In genomic region chr8:70635527-70635926, GRCm38 (mm10) we compare ENCODE assay signal across 13 mouse cellular contexts. TPM values are rescaled to one million over a fixed set of nuclear protein-coding genes. Genes with fewer than 3 reads are reported as not detected.
DNase-seq lines count a peak whose midpoint lies in the region; ATAC-seq and TF ChIP-seq lines count a peak whose summit lies in the region.
"Had no signal": no experiment of that assay in that cellular context is flagged by ENCODE, and none has a peak within 500 bp of the region (broad histone marks: within the 10 kb centered on the region; RNA-seq: fewer than 3 reads in every experiment).

No protein-coding gene starts in this region.

- H3K27me3 ChIP-seq in midbrain, postnatal 0 days (ENCODE audit: insufficient read depth, low read length): peaks cover 7% of the 10 kb centered on the region; the same call in 1 of the 2 replicates
- H3K27me3 ChIP-seq in intestine, embryonic 15.5 days (replicated peaks): no peaks in the 10 kb centered on the region

- no peak overlapping the region for H3K4me3 ChIP-seq in lung, adult 2 months (replicated peaks; ENCODE audit: extremely low read depth, low read depth, low read length)
- H3K4me3 ChIP-seq in brown adipose tissue, adult 24 weeks (ENCODE audit: insufficient read depth, low read depth, low read length): no peak overlapping the region
- H3K4me3 ChIP-seq in midbrain, postnatal 0 days (ENCODE audit: low read depth, low read length): no peak overlapping the region
- H3K4me3 ChIP-seq in intestine, embryonic 15.5 days (replicated peaks): no peak overlapping the region
- H3K4me3 ChIP-seq: forebrain, embryonic 15.5 days; neural tube, embryonic 12.5 days had no signal

- no peak overlapping the region for H3K9ac ChIP-seq in midbrain, postnatal 0 days (replicated peaks; ENCODE audit: low read length, poor library complexity, severe bottlenecking)
- H3K9ac ChIP-seq in intestine, embryonic 15.5 days: no peak overlapping the region
- H3K9ac ChIP-seq: forebrain, embryonic 15.5 days; neural tube, embryonic 12.5 days had no signal

- H3K4me2 ChIP-seq in midbrain, postnatal 0 days (ENCODE audit: low read depth, low read length, poor library complexity, severe bottlenecking): no peak overlapping the region
- H3K4me2 ChIP-seq in intestine, embryonic 15.5 days (replicated peaks): no peak overlapping the region
- H3K4me2 ChIP-seq: forebrain, embryonic 15.5 days; neural tube, embryonic 12.5 days had no signal

- peak; percentile 59 for ATAC-seq in megakaryocyte progenitor cell, adult 5-6 weeks (replicated peaks; ENCODE audit: poor library complexity)
- ATAC-seq in midbrain, postnatal 0 days (ENCODE audit: low FRiP score): no peak
- ATAC-seq in intestine, embryonic 15.5 days: no peak
- ATAC-seq: forebrain, embryonic 15.5 days had no signal

- H3K4me1 ChIP-seq in lung, adult 2 months (ENCODE audit: control insufficient read depth, insufficient read depth, low read length): peaks cover 9% of the 10 kb centered on the region
- H3K4me1 ChIP-seq in brown adipose tissue, adult 24 weeks (ENCODE audit: control insufficient read depth, insufficient read depth, insufficient read length, low read length): peaks cover 24% of the 10 kb centered on the region
- no peaks in the 10 kb centered on the region for H3K4me1 ChIP-seq in midbrain, postnatal 0 days (ENCODE audit: insufficient read depth, low read length)
- peaks cover 41% of the 10 kb centered on the region for H3K4me1 ChIP-seq in intestine, embryonic 15.5 days (replicated peaks)

- no peaks in the 10 kb centered on the region for H3K36me3 ChIP-seq in midbrain, postnatal 0 days (ENCODE audit: insufficient read depth, low read length)
- H3K36me3 ChIP-seq in intestine, embryonic 15.5 days: no peaks in the 10 kb centered on the region
- H3K36me3 ChIP-seq: forebrain, embryonic 15.5 days; neural tube, embryonic 12.5 days had no signal

- no peaks in the 10 kb centered on the region for H3K9me3 ChIP-seq in midbrain, postnatal 0 days (ENCODE audit: low read length)
- no peaks in the 10 kb centered on the region for H3K9me3 ChIP-seq in intestine, embryonic 15.5 days
- H3K9me3 ChIP-seq: forebrain, embryonic 15.5 days; neural tube, embryonic 12.5 days had no signal

- TF ChIP-seq CTCF in lung, adult 2 months (IDR thresholded peaks at IDR 0.05; ENCODE audit: insufficient read depth, low read length): no peak
- TF ChIP-seq CTCF in midbrain, postnatal 0 days (IDR thresholded peaks at IDR 0.05): no peak

- no peak for TF ChIP-seq POLR2A in lung, adult 2 months (IDR thresholded peaks at IDR 0.05; ENCODE audit: borderline replicate concordance, extremely low read depth, low read depth, low read length)

- H3K27ac ChIP-seq in brown adipose tissue, adult 24 weeks (replicated peaks; ENCODE audit: low read depth, low read length): peak overlapping the region; percentile 84
- H3K27ac ChIP-seq in midbrain, postnatal 0 days (ENCODE audit: low read depth, low read length): no peak overlapping the region
- no peak overlapping the region for H3K27ac ChIP-seq in intestine, embryonic 15.5 days
- H3K27ac ChIP-seq: forebrain, embryonic 15.5 days; neural tube, embryonic 12.5 days had no signal

- WGBS in lung, adult 2 months: 85% methylated on average over 6 of the region's 6 CpGs
- WGBS in midbrain, postnatal 0 days: 75% methylated on average over 6 of the region's 6 CpGs
- 78% methylated on average over 6 of the region's 6 CpGs for WGBS in intestine, embryonic 15.5 days

- peak; percentile 43 for DNase-seq in lung, postnatal 25 days (ENCODE audit: low spot score)
- DNase-seq in lung, adult 2 months: no peak
- peak; percentile 71 for DNase-seq in kidney, postnatal 14 days
- no peak for DNase-seq in midbrain, postnatal 0 days (ENCODE audit: low spot score)
- DNase-seq in ovary, postnatal 14 days (ENCODE audit: low spot score): no peak
- DNase-seq: adrenal gland, postnatal 14 days; layer of hippocampus, adult 9-11 months; lung, postnatal 36 days had no signal

RNA-seq across cellular contexts. Expression of gene Gdf15, which starts 3.3 kb away (rescaled TPM):
- 5.4 and 6.6 TPM in 2 replicates for polyA plus RNA-seq in lung, adult 2 months (2012; rRNA removed)
- polyA plus RNA-seq in brown adipose tissue, adult 24 weeks (2012; ENCODE audit: insufficient read depth, insufficient read length, missing spikeins): 1.7 TPM in 2 replicates
- total RNA-seq in megakaryocyte progenitor cell, adult 5-6 weeks (2015): not detected in 2 replicates
- not detected in 2 replicates for total RNA-seq in megakaryocyte progenitor cell, adult 5-6 weeks (2017)
- total RNA-seq in midbrain, postnatal 0 days (2014; rRNA removed): 0.22 and 1.8 TPM in 2 replicates
- 0.26 and 0.32 TPM in 2 replicates for polyA plus RNA-seq in midbrain, postnatal 0 days (2015; fragmentation: Nextera tagmentation; extraction: Ambion mirVana)
- 2.3 and 2.9 TPM in 2 replicates for polyA plus RNA-seq in intestine, embryonic 15.5 days (2015; fragmentation: Nextera tagmentation; extraction: Ambion mirVana)
- polyA plus RNA-seq: forebrain, embryonic 15.5 days; neural tube, embryonic 12.5 days had no signal

RNA-seq across cellular contexts. Expression of gene Lrrc25, which starts 19.6 kb away (rescaled TPM):
- polyA plus RNA-seq in lung, adult 2 months (2012; rRNA removed): 10.4 and 10.5 TPM in 2 replicates
- 2.0 TPM in 2 replicates for polyA plus RNA-seq in brown adipose tissue, adult 24 weeks (2012; ENCODE audit: insufficient read depth, insufficient read length, missing spikeins)
- total RNA-seq in megakaryocyte progenitor cell, adult 5-6 weeks (2015): 6.2 and 12.9 TPM in 2 replicates
- 4.7 and 5.4 TPM in 2 replicates for total RNA-seq in megakaryocyte progenitor cell, adult 5-6 weeks (2017)
- 1.8 and 2.2 TPM in 2 replicates for total RNA-seq in midbrain, postnatal 0 days (2014; rRNA removed)
- 0.74 and 1.4 TPM in 2 replicates for polyA plus RNA-seq in midbrain, postnatal 0 days (2015; fragmentation: Nextera tagmentation; extraction: Ambion mirVana)
- polyA plus RNA-seq in intestine, embryonic 15.5 days (2015; fragmentation: Nextera tagmentation; extraction: Ambion mirVana): 2.4 and 2.5 TPM in 2 replicates

RNA-seq across cellular contexts. Expression of gene Pgpep1, which starts 24.7 kb away (rescaled TPM):
- 32.2 and 33.7 TPM in 2 replicates for polyA plus RNA-seq in lung, adult 2 months (2012; rRNA removed)
- 31.0 and 37.7 TPM in 2 replicates for polyA plus RNA-seq in brown adipose tissue, adult 24 weeks (2012; ENCODE audit: insufficient read depth, insufficient read length, missing spikeins)
- total RNA-seq in megakaryocyte progenitor cell, adult 5-6 weeks (2015): 11.7 and 11.8 TPM in 2 replicates
- 3.6 and 5.2 TPM in 2 replicates for total RNA-seq in megakaryocyte progenitor cell, adult 5-6 weeks (2017)
- 40.2 and 60.6 TPM in 2 replicates for total RNA-seq in midbrain, postnatal 0 days (2014; rRNA removed)
- 37.6 and 50.6 TPM in 2 replicates for polyA plus RNA-seq in midbrain, postnatal 0 days (2015; fragmentation: Nextera tagmentation; extraction: Ambion mirVana)
- 58.0 and 74.2 TPM in 2 replicates for polyA plus RNA-seq in intestine, embryonic 15.5 days (2015; fragmentation: Nextera tagmentation; extraction: Ambion mirVana)

RNA-seq across cellular contexts. Expression of gene Ssbp4, which starts 26.9 kb away (rescaled TPM):
- polyA plus RNA-seq in lung, adult 2 months (2012; rRNA removed): 228 and 351 TPM in 2 replicates
- 29.6 and 45.0 TPM in 2 replicates for polyA plus RNA-seq in brown adipose tissue, adult 24 weeks (2012; ENCODE audit: insufficient read depth, insufficient read length, missing spikeins)
- 31.6 and 40.7 TPM in 2 replicates for total RNA-seq in megakaryocyte progenitor cell, adult 5-6 weeks (2015)
- total RNA-seq in megakaryocyte progenitor cell, adult 5-6 weeks (2017): 40.2 and 69.7 TPM in 2 replicates
- total RNA-seq in midbrain, postnatal 0 days (2014; rRNA removed): 279 and 392 TPM in 2 replicates
- 230 and 247 TPM in 2 replicates for polyA plus RNA-seq in midbrain, postnatal 0 days (2015; fragmentation: Nextera tagmentation; extraction: Ambion mirVana)
- polyA plus RNA-seq in intestine, embryonic 15.5 days (2015; fragmentation: Nextera tagmentation; extraction: Ambion mirVana): 86.9 and 91.7 TPM in 2 replicates

RNA-seq across cellular contexts. Expression of gene Lsm4, which starts 37.5 kb away (rescaled TPM):
- polyA plus RNA-seq in lung, adult 2 months (2012; rRNA removed): 75.2 and 76.3 TPM in 2 replicates
- 89.4 and 121 TPM in 2 replicates for polyA plus RNA-seq in brown adipose tissue, adult 24 weeks (2012; ENCODE audit: insufficient read depth, insufficient read length, missing spikeins)
- total RNA-seq in megakaryocyte progenitor cell, adult 5-6 weeks (2015): 121 and 125 TPM in 2 replicates
- total RNA-seq in megakaryocyte progenitor cell, adult 5-6 weeks (2017): 214 and 249 TPM in 2 replicates
- 140 and 312 TPM in 2 replicates for total RNA-seq in midbrain, postnatal 0 days (2014; rRNA removed)
- 157 and 169 TPM in 2 replicates for polyA plus RNA-seq in midbrain, postnatal 0 days (2015; fragmentation: Nextera tagmentation; extraction: Ambion mirVana)
- 286 and 323 TPM in 2 replicates for polyA plus RNA-seq in intestine, embryonic 15.5 days (2015; fragmentation: Nextera tagmentation; extraction: Ambion mirVana)

Comparison
In these comparisons a context has a peak if more than half of its experiments do, and no peak if none do; other contexts are left out.
1. DNase-seq: peak in lung, postnatal 25 days (single experiment) and kidney, postnatal 14 days (single experiment); none in lung, adult 2 months (single experiment), midbrain, postnatal 0 days (single experiment) and ovary, postnatal 14 days (single experiment).